9 mouse cellular contexts compared by ENCODE assay signal in genomic region chrX:56489758-56490157, GRCm38 (mm10). TPM values are rescaled to one million over a fixed set of nuclear protein-coding genes. Genes with fewer than 3 reads are reported as not detected.
DNase-seq lines count a peak whose midpoint lies in the region; ATAC-seq and TF ChIP-seq lines count a peak whose summit lies in the region.
"Had no signal": no experiment of that assay in that cellular context is flagged by ENCODE, and none has a peak within 500 bp of the region (broad histone marks: within the 10 kb centered on the region; RNA-seq: fewer than 3 reads in every experiment).

No protein-coding gene starts in this region.

- TF ChIP-seq CTCF in liver, postnatal 0 days (IDR thresholded peaks at IDR 0.05; ENCODE audit: low read depth), result peak; percentile 84

- WGBS in embryonic facial prominence, embryonic 14.5 days, result 16% methylated on average over 1 of the region's 1 CpGs
- WGBS in liver, postnatal 0 days (ENCODE audit: insufficient replicate concordance), result 18% methylated on average over 1 of the region's 1 CpGs

- no peak overlapping the region for H3K9ac ChIP-seq in embryonic facial prominence, embryonic 14.5 days (ENCODE audit: low read depth, low read length)
- H3K9ac ChIP-seq in liver, postnatal 0 days (replicated peaks), result no peak overlapping the region
- H3K9ac ChIP-seq: limb, embryonic 12.5 days had no signal

- no peaks in the 10 kb centered on the region for H3K9me3 ChIP-seq in embryonic facial prominence, embryonic 14.5 days (ENCODE audit: control insufficient read depth, low read length)
- no peaks in the 10 kb centered on the region for H3K9me3 ChIP-seq in liver, postnatal 0 days (ENCODE audit: low read length)
- H3K9me3 ChIP-seq: limb, embryonic 12.5 days had no signal

- no peaks in the 10 kb centered on the region for H3K27me3 ChIP-seq in embryonic facial prominence, embryonic 14.5 days (replicated peaks; ENCODE audit: control insufficient read depth, insufficient read depth, low read length)
- no peaks in the 10 kb centered on the region for H3K27me3 ChIP-seq in liver, postnatal 0 days (ENCODE audit: insufficient read depth, low read length)
- H3K27me3 ChIP-seq: limb, embryonic 12.5 days had no signal

- H3K4me2 ChIP-seq in embryonic facial prominence, embryonic 14.5 days (ENCODE audit: low read depth, low read length), result no peak overlapping the region
- no peak overlapping the region for H3K4me2 ChIP-seq in liver, postnatal 0 days (ENCODE audit: low read depth, low read length)
- H3K4me2 ChIP-seq: limb, embryonic 12.5 days had no signal

- no peaks in the 10 kb centered on the region for H3K4me1 ChIP-seq in embryonic facial prominence, embryonic 14.5 days (ENCODE audit: control insufficient read depth, insufficient read depth, low read length)
- no peaks in the 10 kb centered on the region for H3K4me1 ChIP-seq in liver, postnatal 0 days (ENCODE audit: insufficient read depth)
- H3K4me1 ChIP-seq: limb, embryonic 12.5 days had no signal

- peak; percentile 81 for DNase-seq in 3T3-L1 (ENCODE audit: low read depth, low spot score)
- peak; percentile 81 for DNase-seq in B cell, adult 2 months
- DNase-seq in adrenal gland, postnatal 25 days, result peak; percentile 53
- DNase-seq in embryonic facial prominence, embryonic 14.5 days (ENCODE audit: low spot score), result peak; percentile 63
- peak; percentile 61 to 87 for DNase-seq in kidney, postnatal 25 days
- DNase-seq in liver, postnatal 0 days, result peak; percentile 72
- DNase-seq in right cerebral cortex, postnatal 25 days, result peak; percentile 33

- no peak for ATAC-seq in embryonic facial prominence, embryonic 14.5 days (ENCODE audit: low read depth)
- ATAC-seq in liver, postnatal 0 days, result no peak
- no peak for ATAC-seq in erythroid progenitor cell, adult 5-6 weeks (replicated peaks; ENCODE audit: low FRiP score, poor library complexity, severe bottlenecking)

- no peaks in the 10 kb centered on the region; the same call in 1 of the 2 replicates for H3K36me3 ChIP-seq in embryonic facial prominence, embryonic 14.5 days (ENCODE audit: control insufficient read depth, insufficient read depth, low read length)
- H3K36me3 ChIP-seq in liver, postnatal 0 days (replicated peaks; ENCODE audit: insufficient read depth, low read length), result peaks cover 3% of the 10 kb centered on the region; the same call in 1 of the 2 replicates

- no peak overlapping the region for H3K27ac ChIP-seq in embryonic facial prominence, embryonic 14.5 days (replicated peaks; ENCODE audit: low read depth, low read length)
- no peak overlapping the region for H3K27ac ChIP-seq in liver, postnatal 0 days (ENCODE audit: low read depth)
- H3K27ac ChIP-seq: limb, embryonic 12.5 days had no signal

- no peak overlapping the region for H3K4me3 ChIP-seq in embryonic facial prominence, embryonic 14.5 days (ENCODE audit: low read depth, low read length)
- H3K4me3 ChIP-seq in liver, postnatal 0 days (ENCODE audit: low read depth, low read length), result no peak overlapping the region
- H3K4me3 ChIP-seq: limb, embryonic 12.5 days had no signal

- no peak for TF ChIP-seq EP300 in liver, postnatal 0 days (IDR thresholded peaks at IDR 0.05; ENCODE audit: low read depth)

RNA-seq across cellular contexts. Expression of gene Gm10477, which starts 34.8 kb away (rescaled TPM):
- total RNA-seq in adrenal gland, postnatal 25 days (2021), result not detected in 2 replicates
- polyA plus RNA-seq in embryonic facial prominence, embryonic 14.5 days (2014; fragmentation: Nextera tagmentation; extraction: Ambion mirVana), result not detected in 2 replicates
- not detected in 2 replicates for polyA plus RNA-seq in liver, postnatal 0 days (2015; fragmentation: Nextera tagmentation; extraction: Ambion mirVana)
- total RNA-seq in erythroid progenitor cell, adult 5-6 weeks (2015; ENCODE audit: low replicate concordance), result not detected in 2 replicates
- total RNA-seq in erythroid progenitor cell, adult 5-6 weeks (2017; ENCODE audit: low replicate concordance), result not detected in 2 replicates
- polyA plus RNA-seq: limb, embryonic 12.5 days had no signal

RNA-seq across cellular contexts. Expression of gene Ints6l, which starts 35.1 kb away (rescaled TPM):
- total RNA-seq in adrenal gland, postnatal 25 days (2021), result 29.0 and 29.9 TPM in 2 replicates
- polyA plus RNA-seq in embryonic facial prominence, embryonic 14.5 days (2014; fragmentation: Nextera tagmentation; extraction: Ambion mirVana), result 28.0 and 30.9 TPM in 2 replicates
- 12.8 and 14.1 TPM in 2 replicates for polyA plus RNA-seq in liver, postnatal 0 days (2015; fragmentation: Nextera tagmentation; extraction: Ambion mirVana)
- total RNA-seq in erythroid progenitor cell, adult 5-6 weeks (2015; ENCODE audit: low replicate concordance), result 223 and 328 TPM in 2 replicates
- total RNA-seq in erythroid progenitor cell, adult 5-6 weeks (2017; ENCODE audit: low replicate concordance), result 124 and 128 TPM in 2 replicates

RNA-seq across cellular contexts. Expression of gene Gm2174, which starts 42.0 kb away (rescaled TPM):
- not detected in 2 replicates for total RNA-seq in adrenal gland, postnatal 25 days (2021)
- polyA plus RNA-seq in embryonic facial prominence, embryonic 14.5 days (2014; fragmentation: Nextera tagmentation; extraction: Ambion mirVana), result 3.5 and 4.3 TPM in 2 replicates
- 0.90 TPM in 1 of 2 replicates, not detected in the other for polyA plus RNA-seq in liver, postnatal 0 days (2015; fragmentation: Nextera tagmentation; extraction: Ambion mirVana)
- not detected in 2 replicates for total RNA-seq in erythroid progenitor cell, adult 5-6 weeks (2015; ENCODE audit: low replicate concordance)
- total RNA-seq in erythroid progenitor cell, adult 5-6 weeks (2017; ENCODE audit: low replicate concordance), result 2.3 and 23.6 TPM in 2 replicates

RNA-seq across cellular contexts. Expression of gene Gm648, which starts 59.6 kb away (rescaled TPM):
- total RNA-seq in adrenal gland, postnatal 25 days (2021), result not detected in 2 replicates
- not detected in 2 replicates for polyA plus RNA-seq in embryonic facial prominence, embryonic 14.5 days (2014; fragmentation: Nextera tagmentation; extraction: Ambion mirVana)
- polyA plus RNA-seq in liver, postnatal 0 days (2015; fragmentation: Nextera tagmentation; extraction: Ambion mirVana), result not detected in 2 replicates
- total RNA-seq in erythroid progenitor cell, adult 5-6 weeks (2015; ENCODE audit: low replicate concordance), result not detected in 2 replicates
- total RNA-seq in erythroid progenitor cell, adult 5-6 weeks (2017; ENCODE audit: low replicate concordance), result not detected in 2 replicates
- polyA plus RNA-seq: limb, embryonic 12.5 days had no signal
